Mouse (Mus musculus) Patski (cell line): ENCODE measurements around the gene Tmem132c. TPM values are rescaled to one million over a fixed set of nuclear protein-coding genes. Genes with fewer than 3 reads are reported as not detected.

ENCODE experiments used
- ATAC-seq: fragments of 100-300 bp; one replicate; pipeline ENCODE4 v1.8.0; 2021
- CTCF ChIA-PET: fragments of 350-600 bp; sonication (Branson Sonifier 250); formaldehyde crosslinking; loops from one replicate; lab custom pipeline; 2022; ENCODE audit warnings: inconsistent platforms; lab: Charles Lee
- POLR2A ChIA-PET: fragments of 350-600 bp; sonication (Branson Sonifier 250); formaldehyde crosslinking; loops from one replicate; lab custom pipeline; 2022; ENCODE audit warnings: antibody characterized with exemption, inconsistent platforms; lab: Charles Lee
- DNase-seq: peaks from one replicate; pipeline ENCODE4 v3.0.0-alpha.2; 2011; ENCODE audit warnings: low read depth, low spot score
- H3K27me3 ChIP-seq: fragments of 371-371 bp; one replicate; pipeline ENCODE4 v1.5.1; 2021
- CTCF ChIP-seq: fragments of 100-300 bp; IDR thresholded peaks from one replicate; pipeline ENCODE4 v1.5.1; 2021
- in situ Hi-C: fragments of 300-500 bp; cut with MboI; formaldehyde crosslinking; loops from 3 replicates; pipeline ENCODE4 v1.11.1; 2018; ENCODE audit warnings: low pct_unique_long_range_greater_than_20kb, mixed read lengths
- polyA plus RNA-seq: library from polyadenylated mRNA; unstranded; gene quantifications from one replicate; pipeline ENCODE4 v1.2.3, GENCODE M21; 2021

Tmem132c gene
- polyA plus RNA-seq, 1 experiment from 2014 or later, result not detected

- no peak for DNase-seq
These were observed 305.0 kb downstream of the Tmem132c start for GRCm38 (mm10) chr5:127546585-127546991.

GRCm38 (mm10) chr5:127548136-127548535, 306.5 kb downstream of the Tmem132c start:
- CTCF ChIA-PET, result no interaction called here
- H3K27me3 ChIP-seq, result no peaks in the 10 kb centered on the region
- in situ Hi-C loops, result no loop called here
- no peak for DNase-seq
- ATAC-seq, result no peak
- POLR2A ChIA-PET, result no interaction called here
- no peak for TF ChIP-seq CTCF

More at GRCm38 (mm10) chr5:127546585-127546991, 305.0 kb downstream of the Tmem132c start:
- CTCF ChIA-PET, result no interaction called here
- no peak for ATAC-seq
- in situ Hi-C loops, result no loop called here
- POLR2A ChIA-PET, result no interaction called here
- no peak for TF ChIP-seq CTCF
- no peaks in the 10 kb centered on the region for H3K27me3 ChIP-seq

GRCm38 (mm10) chr5:127561086-127561485, 319.5 kb downstream of the Tmem132c start:
- TF ChIP-seq CTCF, result no peak
- H3K27me3 ChIP-seq, result no peaks in the 10 kb centered on the region
- in situ Hi-C loops, result no loop called here
- no peak for DNase-seq
- no peak for ATAC-seq
- POLR2A ChIA-PET, result no interaction called here
- CTCF ChIA-PET, result interaction anchor here (1.2 kb wide), 1 partner anchor 8 kb away, joined by 3 read pairs; no protein-coding TSS in a partner anchor

GRCm38 (mm10) chr5:127567165-127567741, 325.6 kb downstream of the Tmem132c start:
- CTCF ChIA-PET, result no interaction called here
- H3K27me3 ChIP-seq, result no peaks in the 10 kb centered on the region
- TF ChIP-seq CTCF, result no peak
- POLR2A ChIA-PET, result no interaction called here
- ATAC-seq, result no peak
- in situ Hi-C loops, result no loop called here
- DNase-seq, result no peak

GRCm38 (mm10) chr5:127577419-127577818, 335.8 kb downstream of the Tmem132c start:
- ATAC-seq (no peak), DNase-seq (no peak)
- CTCF ChIA-PET, result no interaction called here
- in situ Hi-C loops, result no loop called here
- H3K27me3 ChIP-seq, result no peaks in the 10 kb centered on the region
- TF ChIP-seq CTCF, result peak; percentile 63
- POLR2A ChIA-PET, result no interaction called here

GRCm38 (mm10) chr5:127583658-127584057, 342.1 kb downstream of the Tmem132c start:
- CTCF ChIA-PET, result interaction anchor here (1.1 kb wide), 1 partner anchor 19 kb away, joined by 4 read pairs; no protein-coding TSS in a partner anchor
- POLR2A ChIA-PET, result no interaction called here
- no peak for DNase-seq

GRCm38 (mm10) chr5:127587854-127588253, 346.2 kb downstream of the Tmem132c start:
- no peak for ATAC-seq
- in situ Hi-C loops, result no loop called here
- POLR2A ChIA-PET, result no interaction called here
- peak; percentile 23 for TF ChIP-seq CTCF
- CTCF ChIA-PET, result no interaction called here
- DNase-seq, result no peak
- H3K27me3 ChIP-seq, result no peaks in the 10 kb centered on the region

More at GRCm38 (mm10) chr5:127583658-127584057, 342.1 kb downstream of the Tmem132c start:
- H3K27me3 ChIP-seq, result no peaks in the 10 kb centered on the region
- in situ Hi-C loops, result no loop called here
- peak; percentile 53 for TF ChIP-seq CTCF
- peak; percentile 32 for ATAC-seq

GRCm38 (mm10) chr5:127592406-127592805, 350.8 kb downstream of the Tmem132c start:
- ChIA-PET CTCF (interaction anchor here (1.1 to 2.4 kb wide), 2 partner anchors 9 to 12 kb away, joined by 5 to 8 read pairs; no protein-coding TSS in a partner anchor), POLR2A (no interaction called here)
- no peak for TF ChIP-seq CTCF
- DNase-seq (no peak), ATAC-seq (no peak)
- no peaks in the 10 kb centered on the region for H3K27me3 ChIP-seq
- in situ Hi-C loops, result no loop called here

- no peak for DNase-seq
- no peak for TF ChIP-seq CTCF
- ChIA-PET POLR2A (no interaction called here), CTCF (interaction anchor here (0.9 to 2.4 kb wide), 3 partner anchors 9 to 15 kb away, joined by 3 to 8 read pairs (median 5); no protein-coding TSS in a partner anchor)
- ATAC-seq, result peak; percentile 29
- H3K27me3 ChIP-seq, result no peaks in the 10 kb centered on the region
- in situ Hi-C loops, result no loop called here
These were observed 351.2 kb downstream of the Tmem132c start for GRCm38 (mm10) chr5:127592854-127593253.

- no peaks in the 10 kb centered on the region for H3K27me3 ChIP-seq
- no peak for TF ChIP-seq CTCF
- ATAC-seq (no peak), DNase-seq (no peak)
- POLR2A ChIA-PET, result no interaction called here
- in situ Hi-C loops, result no loop called here
- CTCF ChIA-PET, result no interaction called here
These were observed 354.1 kb downstream of the Tmem132c start for GRCm38 (mm10) chr5:127595676-127596075.

- ATAC-seq, result no peak
- no peaks in the 10 kb centered on the region for H3K27me3 ChIP-seq
- no peak for DNase-seq
- in situ Hi-C loops, result no loop called here
- ChIA-PET POLR2A (no interaction called here), CTCF (interaction anchor here (2.8 kb wide), 1 partner anchor 12 kb away, joined by 6 read pairs; no protein-coding TSS in a partner anchor)
- no peak for TF ChIP-seq CTCF
These were observed 355.3 kb downstream of the Tmem132c start for GRCm38 (mm10) chr5:127596862-127597261.
